Mouse (Mus musculus): ENCODE measurements around the gene Ngf. TPM values are rescaled to one million over a fixed set of nuclear protein-coding genes. Genes with fewer than 3 reads are reported as not detected.

The Ngf gene
- total and polyA plus RNA-seq, 2 experiments from 2014 or later: 0.28 to 4.9 TPM

- no peaks in the 10 kb centered on the region for H3K9me3 ChIP-seq (ENCODE audit: low read length)
- TF ChIP-seq CTCF (IDR thresholded peaks at IDR 0.05): no peak
- H3K27ac ChIP-seq (ENCODE audit: low read depth, low read length): no peak overlapping the region
- no peak overlapping the region for H3K9ac ChIP-seq (replicated peaks; ENCODE audit: low read length, poor library complexity, severe bottlenecking)
- no peak overlapping the region for H3K4me3 ChIP-seq (ENCODE audit: low read depth, low read length)
- H3K4me1 ChIP-seq (ENCODE audit: insufficient read depth, low read length): no peaks in the 10 kb centered on the region
- H3K36me3 ChIP-seq (ENCODE audit: insufficient read depth, low read length): no peaks in the 10 kb centered on the region
- H3K27me3 ChIP-seq (ENCODE audit: insufficient read depth, low read length): peaks cover 23% of the 10 kb centered on the region
- WGBS: 71% methylated on average over 15 of the region's 15 CpGs
- H3K4me2 ChIP-seq (ENCODE audit: low read depth, low read length, poor library complexity, severe bottlenecking): no peak overlapping the region
- DNase-seq (ENCODE audit: low spot score) (no peak), ATAC-seq (ENCODE audit: low FRiP score) (no peak)
Observed at GRCm38 (mm10) chr3:102474275-102475155, 4.8 kb downstream of the Ngf start.

GRCm38 (mm10) chr3:102477917-102478694, 8.4 kb downstream of the Ngf start:
- TF ChIP-seq CTCF (IDR thresholded peaks at IDR 0.05): no peak
- ATAC-seq (ENCODE audit: low FRiP score) (no peak), DNase-seq (ENCODE audit: low spot score) (no peak)
- Histone ChIP-seq H3K36me3 (ENCODE audit: insufficient read depth, low read length) (no peaks in the 10 kb centered on the region), H3K4me3 (ENCODE audit: low read depth, low read length) (no peak overlapping the region), H3K27ac (ENCODE audit: low read depth, low read length) (no peak overlapping the region), H3K9ac (replicated peaks; ENCODE audit: low read length, poor library complexity, severe bottlenecking) (no peak overlapping the region), H3K27me3 (ENCODE audit: insufficient read depth, low read length) (peaks cover under 1% of the 10 kb centered on the region; the same call in 1 of the 2 replicates), H3K9me3 (ENCODE audit: low read length) (no peaks in the 10 kb centered on the region), H3K4me1 (ENCODE audit: insufficient read depth, low read length) (no peaks in the 10 kb centered on the region), H3K4me2 (ENCODE audit: low read depth, low read length, poor library complexity, severe bottlenecking) (no peak overlapping the region)
- 87% methylated on average over 12 of the region's 12 CpGs for WGBS

GRCm38 (mm10) chr3:102490393-102491123, 20.8 kb downstream of the Ngf start:
- no peak for TF ChIP-seq CTCF (IDR thresholded peaks at IDR 0.05)
- DNase-seq (ENCODE audit: low spot score): no peak
- H3K4me1 ChIP-seq (ENCODE audit: insufficient read depth, low read length): no peaks in the 10 kb centered on the region
- no peaks in the 10 kb centered on the region for H3K36me3 ChIP-seq (ENCODE audit: insufficient read depth, low read length)
- H3K27me3 ChIP-seq (ENCODE audit: insufficient read depth, low read length): no peaks in the 10 kb centered on the region
- H3K9me3 ChIP-seq (ENCODE audit: low read length): no peaks in the 10 kb centered on the region
- whole genome bisulfite sequencing: 79% methylated on average over 14 of the region's 14 CpGs
- H3K9ac ChIP-seq (replicated peaks; ENCODE audit: low read length, poor library complexity, severe bottlenecking): no peak overlapping the region
- H3K27ac ChIP-seq (ENCODE audit: low read depth, low read length): no peak overlapping the region
- no peak for ATAC-seq (ENCODE audit: low FRiP score)
- no peak overlapping the region for H3K4me3 ChIP-seq (ENCODE audit: low read depth, low read length)
- H3K4me2 ChIP-seq (ENCODE audit: low read depth, low read length, poor library complexity, severe bottlenecking): no peak overlapping the region

- no peaks in the 10 kb centered on the region for H3K9me3 ChIP-seq (ENCODE audit: low read length)
- H3K9ac ChIP-seq (replicated peaks; ENCODE audit: low read length, poor library complexity, severe bottlenecking): no peak overlapping the region
- H3K4me1 ChIP-seq (ENCODE audit: insufficient read depth, low read length): no peaks in the 10 kb centered on the region
- H3K4me2 ChIP-seq (ENCODE audit: low read depth, low read length, poor library complexity, severe bottlenecking): no peak overlapping the region
- no peaks in the 10 kb centered on the region for H3K27me3 ChIP-seq (ENCODE audit: insufficient read depth, low read length)
- TF ChIP-seq CTCF (IDR thresholded peaks at IDR 0.05): no peak
- H3K36me3 ChIP-seq (ENCODE audit: insufficient read depth, low read length): no peaks in the 10 kb centered on the region
- no peak overlapping the region for H3K27ac ChIP-seq (ENCODE audit: low read depth, low read length)
- no peak for ATAC-seq (ENCODE audit: low FRiP score)
- 86% methylated on average over 7 of the region's 7 CpGs for WGBS
- no peak overlapping the region for H3K4me3 ChIP-seq (ENCODE audit: low read depth, low read length)
- no peak for DNase-seq (ENCODE audit: low spot score)
Observed at GRCm38 (mm10) chr3:102498113-102498512, 28.4 kb downstream of the Ngf start.

GRCm38 (mm10) chr3:102498931-102499330, 29.2 kb downstream of the Ngf start:
- no peak for DNase-seq (ENCODE audit: low spot score)
- no peak for TF ChIP-seq CTCF (IDR thresholded peaks at IDR 0.05)
- H3K9ac ChIP-seq (replicated peaks; ENCODE audit: low read length, poor library complexity, severe bottlenecking): no peak overlapping the region
- no peaks in the 10 kb centered on the region for H3K4me1 ChIP-seq (ENCODE audit: insufficient read depth, low read length)
- H3K9me3 ChIP-seq (ENCODE audit: low read length): no peaks in the 10 kb centered on the region
- no peak overlapping the region for H3K27ac ChIP-seq (ENCODE audit: low read depth, low read length)
- no peak overlapping the region for H3K4me3 ChIP-seq (ENCODE audit: low read depth, low read length)
- no peak for ATAC-seq (ENCODE audit: low FRiP score)
- H3K27me3 ChIP-seq (ENCODE audit: insufficient read depth, low read length): no peaks in the 10 kb centered on the region
- H3K36me3 ChIP-seq (ENCODE audit: insufficient read depth, low read length): no peaks in the 10 kb centered on the region
- H3K4me2 ChIP-seq (ENCODE audit: low read depth, low read length, poor library complexity, severe bottlenecking): no peak overlapping the region
- WGBS: 78% methylated on average over 6 of the region's 6 CpGs
